Mouse (Mus musculus) neural tube, embryonic 14.5 days (tissue): ENCODE measurements around the gene Rnps1. TPM values are rescaled to one million over a fixed set of nuclear protein-coding genes. Genes with fewer than 3 reads are reported as not detected.

Experiments used
- ATAC-seq: fragments of 200-750 bp; cut with Nextera tagmentation; 2 replicates; pipeline ENCODE4 v1.8.0; 2017; ENCODE audit warnings: low read depth, mild to moderate bottlenecking, moderate TSS enrichment, moderate library complexity
- H3K27ac ChIP-seq: fragments of 300-500 bp; sonication (generic); 2 replicates; pipeline ENCODE4 v1.5.1; 2014; ENCODE audit warnings: low read depth, mild to moderate bottlenecking, control low read depth, low read length, moderate library complexity, mixed read lengths
- H3K27me3 ChIP-seq: fragments of 300-500 bp; sonication (generic); 2 replicates; pipeline ENCODE4 v1.6.1; 2014; ENCODE audit warnings: low read length; ENCODE audit not compliant: control insufficient read depth, insufficient read depth
- H3K36me3 ChIP-seq: fragments of 300-500 bp; sonication (generic); 2 replicates; pipeline ENCODE4 v1.6.1; 2014; ENCODE audit warnings: low read length, mixed read lengths; ENCODE audit not compliant: control insufficient read depth, insufficient read depth
- H3K4me1 ChIP-seq: fragments of 300-500 bp; sonication (generic); 2 replicates; pipeline ENCODE4 v1.6.1; 2014; ENCODE audit warnings: low read length; ENCODE audit not compliant: control insufficient read depth, insufficient read depth
- H3K4me2 ChIP-seq: fragments of 300-500 bp; sonication (generic); 2 replicates; pipeline ENCODE4 v1.6.1; 2014; ENCODE audit warnings: mild to moderate bottlenecking, low read depth, low read length, control low read depth
- H3K4me3 ChIP-seq: fragments of 300-500 bp; sonication (generic); 2 replicates; pipeline ENCODE4 v1.5.1; 2014; ENCODE audit warnings: low read depth, low read length, control low read depth, mixed read lengths
- H3K9ac ChIP-seq: fragments of 300-500 bp; sonication (generic); replicated peaks from 2 replicates; pipeline ENCODE4 v1.6.1; 2014; ENCODE audit warnings: low read depth, mild to moderate bottlenecking, control low read depth, low read length, mixed read lengths
- H3K9me3 ChIP-seq: fragments of 300-500 bp; sonication (generic); 2 replicates; pipeline ENCODE4 v1.6.1; 2016; ENCODE audit warnings: low read length; ENCODE audit not compliant: control insufficient read depth
- WGBS: fragments of 180-500 bp; shearing (Covaris S2); extraction: QIAGEN DNeasy Blood & Tissue Kit; methylation state at CpG from one replicate; pipeline ENCODE4 v1.1.7; 2014; 5-methylcytosine and 5-hydroxymethylcytosine counted together
- polyA plus RNA-seq: library from polyadenylated mRNA; unstranded; fragments of >200 nt; fragmentation: Nextera tagmentation; extraction: Ambion mirVana; gene quantifications from 2 replicates; pipeline ENCODE4 v1.2.1, GENCODE M21; 2014

The Rnps1 gene
- polyA plus RNA-seq, 1 experiment from 2014 or later: 285 TPM

DNA sequence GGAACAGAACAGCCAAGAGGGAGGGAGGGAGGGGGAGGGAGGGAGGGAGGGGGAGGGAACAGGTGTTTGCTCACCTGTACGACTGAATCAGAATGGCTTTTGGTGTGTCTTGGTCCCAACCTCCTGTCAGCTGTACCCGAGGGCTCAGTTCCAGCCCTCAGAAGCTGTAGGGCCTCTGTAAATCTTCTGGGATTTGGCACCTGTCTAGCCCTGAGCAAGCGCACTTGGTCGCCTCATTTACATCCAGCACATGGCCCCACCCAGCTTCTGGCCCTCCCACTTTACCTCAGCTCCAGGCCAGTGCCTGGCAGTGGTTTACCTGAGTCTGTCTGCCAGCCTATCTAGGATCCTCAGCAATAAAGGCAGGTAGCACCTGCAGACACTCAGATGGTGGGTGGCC is 20.8 kb upstream of the Rnps1 start:
- Histone ChIP-seq H3K9ac (no peak overlapping the region), H3K4me3 (no peak overlapping the region), H3K27me3 (no peaks in the 10 kb centered on the region), H3K36me3 (peaks cover 26% of the 10 kb centered on the region), H3K4me1 (no peaks in the 10 kb centered on the region), H3K27ac (no peak overlapping the region), H3K4me2 (no peak overlapping the region), H3K9me3 (no peaks in the 10 kb centered on the region)
- WGBS: 27% methylated on average over 4 of the region's 4 CpGs
- no peak for ATAC-seq

DNA sequence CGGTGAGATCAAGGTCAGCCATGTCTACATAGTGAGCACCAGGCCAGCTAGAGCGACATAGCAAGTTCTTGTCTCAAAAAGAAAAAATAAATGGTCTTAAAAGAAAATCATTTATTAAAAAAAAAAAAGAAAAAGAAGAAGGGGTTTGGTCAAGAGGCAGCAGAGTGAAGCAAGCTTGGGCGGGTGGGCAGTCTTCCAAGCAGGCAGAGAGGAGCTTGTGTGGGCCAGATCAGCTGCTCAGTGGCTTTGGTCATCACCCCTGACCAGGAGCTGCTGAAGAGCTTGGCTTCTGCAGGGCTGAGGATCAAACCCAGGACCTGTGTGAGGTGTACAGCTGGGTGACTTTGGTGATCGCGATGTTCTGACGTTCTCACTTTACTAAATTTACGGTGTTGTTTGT is 19.9 kb upstream of the Rnps1 start:
- Histone ChIP-seq H3K4me3 (no peak overlapping the region), H3K4me1 (no peaks in the 10 kb centered on the region), H3K9me3 (no peaks in the 10 kb centered on the region), H3K27ac (no peak overlapping the region), H3K36me3 (peaks cover 32% of the 10 kb centered on the region), H3K27me3 (no peaks in the 10 kb centered on the region), H3K4me2 (no peak overlapping the region), H3K9ac (no peak overlapping the region)
- no peak for ATAC-seq
- WGBS: 91% methylated on average over 7 of the region's 7 CpGs

DNA sequence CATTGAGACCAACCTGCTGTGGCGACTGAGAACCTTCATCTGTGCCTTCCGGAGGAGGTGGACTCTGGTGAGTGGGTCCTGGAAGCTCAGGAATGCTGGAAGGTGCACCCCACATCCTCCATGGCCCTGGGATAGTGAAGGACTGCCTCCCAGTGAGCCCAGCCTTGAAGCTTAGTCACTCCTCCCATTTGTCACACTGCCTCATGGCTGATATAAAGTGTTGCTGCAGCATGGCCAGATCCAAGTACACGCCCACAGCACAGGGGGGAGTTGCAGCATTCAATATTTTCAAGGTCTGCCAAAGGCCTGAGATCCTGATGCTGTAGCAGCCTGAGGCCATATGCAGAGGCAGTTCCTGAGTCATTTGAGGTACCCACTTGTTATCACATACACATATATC is 12.0 kb upstream of the Rnps1 start:
- WGBS: 89% methylated on average over 3 of the region's 3 CpGs
- Histone ChIP-seq H3K27me3 (no peaks in the 10 kb centered on the region), H3K4me1 (no peaks in the 10 kb centered on the region), H3K27ac (no peak overlapping the region), H3K4me3 (no peak overlapping the region), H3K36me3 (peaks cover 77% of the 10 kb centered on the region), H3K9ac (no peak overlapping the region), H3K9me3 (no peaks in the 10 kb centered on the region), H3K4me2 (no peak overlapping the region)
- no peak for ATAC-seq

DNA sequence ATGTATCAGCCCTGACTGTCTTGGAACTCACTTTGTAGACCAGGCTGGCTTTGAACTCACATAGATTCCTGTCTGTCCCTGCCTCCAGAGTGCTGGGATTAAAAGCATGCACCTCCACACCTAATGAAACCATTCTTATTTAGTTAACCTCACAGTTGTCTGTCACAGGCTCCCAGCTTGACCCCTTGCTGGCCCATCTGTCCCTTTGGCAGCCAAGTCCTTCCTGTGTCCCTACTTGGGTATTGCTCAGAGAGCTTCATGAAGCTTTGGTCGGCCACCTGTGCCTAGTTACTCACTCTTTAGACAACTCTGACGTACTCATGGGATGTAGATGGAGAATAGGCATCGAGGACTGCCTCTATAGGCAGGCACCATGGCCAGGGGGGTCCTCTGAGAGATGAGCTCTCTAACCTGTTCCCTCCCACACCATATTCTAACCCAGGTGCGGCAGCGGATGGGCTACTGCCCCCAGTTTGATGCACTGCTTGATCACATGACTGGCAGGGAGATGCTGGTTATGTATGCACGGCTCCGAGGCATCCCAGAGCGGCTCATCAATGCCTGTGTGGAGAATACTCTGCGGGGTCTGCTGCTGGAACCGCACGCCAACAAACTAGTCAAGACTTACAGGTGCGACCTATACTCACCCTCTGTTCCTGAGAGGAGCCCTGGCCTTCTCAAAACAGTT is 7.1 kb upstream of the Rnps1 start:
- Histone ChIP-seq H3K4me1 (no peaks in the 10 kb centered on the region), H3K4me3 (no peak overlapping the region), H3K4me2 (no peak overlapping the region), H3K36me3 (peaks cover 57% of the 10 kb centered on the region), H3K27ac (no peak overlapping the region), H3K27me3 (no peaks in the 10 kb centered on the region), H3K9me3 (no peaks in the 10 kb centered on the region), H3K9ac (no peak overlapping the region)
- ATAC-seq: no peak
- WGBS: 91% methylated on average over 12 of the region's 12 CpGs

DNA sequence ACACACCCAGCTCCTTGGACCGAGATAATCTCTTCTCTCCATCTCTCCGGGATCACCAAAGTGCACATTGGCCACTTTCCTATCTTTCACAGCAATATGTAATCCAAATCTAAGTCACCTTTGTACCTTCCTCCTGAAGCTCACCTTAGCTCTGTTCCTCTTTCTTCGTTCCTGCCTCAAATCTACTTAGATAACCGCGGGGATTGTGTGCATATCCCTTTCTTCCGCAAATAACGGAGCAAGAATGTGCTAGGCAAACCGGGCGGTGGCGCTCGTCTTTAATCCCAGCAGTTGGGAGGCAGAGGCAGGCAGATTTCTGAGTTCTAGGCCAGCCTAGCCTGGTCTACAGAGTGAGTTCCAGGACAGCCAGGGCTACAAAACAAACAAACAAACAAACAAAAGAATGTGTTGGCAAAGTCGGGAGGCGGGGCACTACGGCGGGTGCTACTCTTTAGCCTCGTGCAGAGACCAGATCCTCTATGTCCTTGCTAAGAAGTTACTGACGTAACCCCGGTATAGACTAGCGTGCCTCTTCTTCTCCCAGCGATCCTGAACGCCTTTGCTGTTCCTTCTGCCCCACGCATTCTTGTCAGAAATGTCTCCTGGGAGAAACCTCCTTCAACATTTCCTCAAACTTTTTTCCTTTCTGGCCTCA is 681 bp upstream of the Rnps1 start:
- Histone ChIP-seq H3K9ac (peak overlapping the region; percentile 62), H3K36me3 (peaks cover 20% of the 10 kb centered on the region), H3K27me3 (no peaks in the 10 kb centered on the region), H3K27ac (peak overlapping the region; percentile 77), H3K4me2 (peak overlapping the region; percentile 93), H3K4me3 (peak overlapping the region; percentile 91), H3K4me1 (peaks cover 20% of the 10 kb centered on the region; the same call in 1 of the 2 replicates), H3K9me3 (no peaks in the 10 kb centered on the region)
- 0 out of 2 replicates have a peak, but pooled peaks have one; percentile 18 for ATAC-seq
- WGBS: 35% methylated on average over 22 of the region's 22 CpGs

DNA sequence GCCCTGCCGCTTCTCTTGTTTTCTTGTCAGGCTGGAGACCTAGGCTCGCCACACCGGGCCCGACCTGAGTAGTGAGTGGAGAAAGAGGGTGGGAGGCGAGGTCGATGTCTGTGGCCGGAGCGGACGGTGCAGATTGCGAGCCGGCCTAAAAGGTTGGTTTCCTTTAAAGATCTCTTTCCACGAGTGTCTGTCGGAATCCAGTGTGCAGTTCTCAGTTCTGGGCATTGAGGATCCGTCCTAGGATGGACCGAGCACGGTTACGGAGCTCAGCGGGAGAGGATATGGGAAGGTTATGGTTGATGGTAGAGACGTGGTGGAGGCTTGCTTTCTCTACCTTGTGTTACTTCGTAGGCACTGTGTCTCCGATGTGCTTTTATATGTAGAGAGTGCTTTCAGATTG is 646 bp downstream of the Rnps1 start:
- H3K9me3 ChIP-seq: no peaks in the 10 kb centered on the region
- H3K27me3 ChIP-seq: no peaks in the 10 kb centered on the region
- peak overlapping the region; percentile 91 for H3K4me3 ChIP-seq
- peaks cover 20% of the 10 kb centered on the region; the same call in 1 of the 2 replicates for H3K4me1 ChIP-seq
- ATAC-seq: no peak
- WGBS: 1% methylated on average over 21 of the region's 21 CpGs
- peak overlapping the region; percentile 92 for H3K27ac ChIP-seq
- H3K4me2 ChIP-seq: peak overlapping the region; percentile 93
- H3K36me3 ChIP-seq: peaks cover 18% of the 10 kb centered on the region
- peak overlapping the region; percentile 94 for H3K9ac ChIP-seq

DNA sequence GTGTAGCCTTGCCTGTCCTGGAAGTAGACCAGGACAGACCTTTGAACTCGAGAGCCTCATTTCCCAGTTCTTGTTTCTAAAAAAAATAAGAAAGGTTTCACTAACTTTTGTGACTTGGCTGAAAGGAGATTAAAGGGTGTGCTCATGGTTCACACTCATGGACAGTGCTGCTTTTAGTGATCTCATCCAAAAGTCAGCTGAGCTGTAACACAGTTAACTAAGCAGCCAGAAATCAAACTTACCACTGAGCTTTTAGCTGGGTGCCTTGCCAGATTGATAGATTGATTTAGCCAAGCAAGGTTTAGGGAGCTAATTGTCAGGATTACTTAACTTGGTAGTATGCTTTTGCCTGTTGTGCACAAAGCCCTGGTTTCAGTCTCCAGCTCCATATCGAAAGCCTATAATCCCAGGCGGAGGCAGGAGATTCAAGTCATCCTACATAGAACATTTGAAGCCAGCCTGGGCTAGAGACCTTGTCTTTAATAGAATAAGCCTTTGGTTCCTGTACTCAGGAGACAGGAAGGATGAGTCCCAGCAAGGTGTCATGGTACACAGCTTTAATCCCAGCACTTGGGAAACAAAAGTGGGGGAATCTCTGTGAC is 1.8 kb downstream of the Rnps1 start:
- peaks cover 20% of the 10 kb centered on the region; the same call in 1 of the 2 replicates for H3K4me1 ChIP-seq
- ATAC-seq: no peak
- H3K9me3 ChIP-seq: no peaks in the 10 kb centered on the region
- H3K4me2 ChIP-seq: peak overlapping the region; percentile 93; the same call in 1 of the 2 replicates
- H3K27me3 ChIP-seq: no peaks in the 10 kb centered on the region
- no peak overlapping the region for H3K9ac ChIP-seq
- no peak overlapping the region for H3K27ac ChIP-seq
- peaks cover 24% of the 10 kb centered on the region for H3K36me3 ChIP-seq
- 91% methylated on average over 3 of the region's 3 CpGs for WGBS
- peak overlapping the region; percentile 91 for H3K4me3 ChIP-seq

DNA sequence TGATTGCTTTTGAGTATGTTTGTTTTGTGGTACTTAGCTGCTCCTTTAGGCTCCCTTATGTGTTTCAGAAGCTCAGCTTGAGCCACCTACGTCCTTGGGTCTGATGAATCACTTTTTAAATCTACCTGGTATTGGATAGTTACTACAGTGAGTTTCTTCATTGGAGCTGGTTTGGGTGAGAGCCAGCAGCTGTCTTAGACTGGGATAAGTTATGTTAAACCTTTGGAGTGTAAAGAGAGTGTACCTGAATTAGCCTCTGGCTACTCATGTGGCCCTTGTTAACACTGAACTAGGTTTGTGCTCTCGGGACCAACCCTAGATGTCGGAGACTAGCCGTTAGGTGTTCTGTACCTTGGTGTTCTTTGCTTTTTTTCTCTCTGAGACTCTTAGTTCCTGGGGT is 8.7 kb downstream of the Rnps1 start:
- H3K36me3 ChIP-seq: peaks cover 53% of the 10 kb centered on the region
- over 99% methylated on average over 4 of the region's 4 CpGs for WGBS
- no peaks in the 10 kb centered on the region for H3K9me3 ChIP-seq

DNA sequence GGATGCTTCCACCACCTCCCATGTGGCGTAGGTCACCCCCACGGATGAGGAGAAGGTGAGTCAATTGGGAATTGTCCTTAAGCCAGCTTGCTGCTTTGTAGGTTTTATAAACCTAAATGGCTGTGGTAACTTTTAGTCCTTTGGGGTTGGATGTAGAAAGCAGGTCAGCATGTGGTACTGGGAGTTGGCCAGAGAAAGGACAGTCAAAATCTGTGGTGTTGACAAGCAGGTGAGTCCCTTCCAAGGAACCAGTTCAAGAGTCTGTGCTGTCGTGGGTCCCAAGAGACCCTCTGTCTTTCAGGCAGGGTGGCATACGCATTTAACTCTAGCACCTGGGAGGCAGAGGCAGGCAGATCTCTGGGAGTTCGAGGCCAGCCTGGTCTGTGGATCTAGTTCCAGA is 10.1 kb downstream of the Rnps1 start:
- WGBS: 92% methylated on average over 5 of the region's 5 CpGs
- no peak for ATAC-seq
- Histone ChIP-seq H3K27me3 (no peaks in the 10 kb centered on the region), H3K4me3 (no peak overlapping the region), H3K36me3 (peaks cover 46% of the 10 kb centered on the region), H3K27ac (no peak overlapping the region), H3K9ac (no peak overlapping the region), H3K4me1 (peaks cover 12% of the 10 kb centered on the region), H3K9me3 (no peaks in the 10 kb centered on the region), H3K4me2 (no peak overlapping the region)

More for the DNA sequence above, 8.7 kb downstream of the Rnps1 start:
- no peak for ATAC-seq
- Histone ChIP-seq H3K27me3 (no peaks in the 10 kb centered on the region), H3K4me3 (no peak overlapping the region), H3K9ac (no peak overlapping the region), H3K4me2 (no peak overlapping the region), H3K4me1 (peaks cover 8% of the 10 kb centered on the region), H3K27ac (no peak overlapping the region)
